8 mouse cellular contexts compared by ENCODE assay signal in the genomic region with DNA sequence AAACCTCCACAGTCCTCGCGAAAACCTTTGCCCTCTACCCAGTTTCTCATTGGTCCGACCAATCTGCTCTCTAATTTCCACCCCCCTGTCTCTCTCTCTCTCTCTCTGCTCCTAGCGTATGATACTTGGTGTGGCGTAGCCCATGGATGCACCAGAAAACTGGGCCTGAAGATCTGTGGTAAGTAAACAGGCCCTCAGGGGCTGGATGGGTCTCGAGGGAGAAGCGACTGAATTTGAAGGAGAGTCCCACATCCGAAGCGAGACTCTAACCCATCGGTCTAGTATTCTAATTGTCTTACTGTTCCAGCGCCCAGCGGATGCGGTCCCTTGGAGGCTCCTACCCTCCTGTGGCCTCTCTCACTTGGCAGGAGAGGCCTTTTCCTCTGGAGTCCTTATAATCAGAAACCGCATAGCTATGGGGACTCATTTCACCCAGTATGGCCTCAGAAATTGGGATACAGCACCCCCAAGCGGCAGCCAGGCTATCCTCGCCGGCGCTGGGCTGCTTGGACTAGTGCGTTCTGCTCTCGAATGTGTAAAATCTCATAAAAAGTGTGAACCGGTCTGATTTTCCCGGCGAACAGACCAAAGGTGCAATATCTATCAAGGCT. TPM values are rescaled to one million over a fixed set of nuclear protein-coding genes. Genes with fewer than 3 reads are reported as not detected.
DNase-seq lines count a peak whose midpoint lies in the region; ATAC-seq and TF ChIP-seq lines count a peak whose summit lies in the region.

No protein-coding gene starts in this region.

- peak overlapping the region; percentile 95 for H3K27ac ChIP-seq in forebrain, embryonic 13.5 days
- H3K27ac ChIP-seq in intestine, postnatal 0 days (ENCODE audit: low read depth, low read length) = no peak overlapping the region
- no peak overlapping the region for H3K27ac ChIP-seq in lung, embryonic 15.5 days

- H3K9me3 ChIP-seq in forebrain, embryonic 13.5 days (replicated peaks) = no peaks in the 10 kb centered on the region
- H3K9me3 ChIP-seq in intestine, postnatal 0 days (ENCODE audit: control insufficient read depth) = no peaks in the 10 kb centered on the region
- no peaks in the 10 kb centered on the region for H3K9me3 ChIP-seq in lung, embryonic 15.5 days

- TF ChIP-seq CTCF in intestine, postnatal 0 days (IDR thresholded peaks at IDR 0.05; ENCODE audit: low read depth) = peak; percentile 64

- H3K4me1 ChIP-seq in forebrain, embryonic 13.5 days = peaks cover 76% of the 10 kb centered on the region
- 0 out of 2 replicates have a peak, but pooled peaks cover 2% of the 10 kb centered on the region for H3K4me1 ChIP-seq in intestine, postnatal 0 days (replicated peaks; ENCODE audit: control insufficient read depth, insufficient read depth, low read length)
- peaks cover 67% of the 10 kb centered on the region for H3K4me1 ChIP-seq in lung, embryonic 15.5 days

- H3K4me3 ChIP-seq in forebrain, embryonic 13.5 days = peak overlapping the region; percentile 54
- H3K4me3 ChIP-seq in intestine, postnatal 0 days (ENCODE audit: low read depth, low read length) = peak overlapping the region; percentile 12; the same call in 1 of the 2 replicates
- peak overlapping the region; percentile 37 for H3K4me3 ChIP-seq in lung, embryonic 15.5 days

- H3K4me2 ChIP-seq in forebrain, embryonic 13.5 days = peak overlapping the region; percentile 72
- no peak overlapping the region; the same call in 1 of the 2 replicates for H3K4me2 ChIP-seq in intestine, postnatal 0 days (replicated peaks; ENCODE audit: low read depth)
- H3K4me2 ChIP-seq in lung, embryonic 15.5 days = peak overlapping the region; percentile 73

- H3K27me3 ChIP-seq in forebrain, embryonic 13.5 days = peaks cover 99% of the 10 kb centered on the region
- peaks cover 84% of the 10 kb centered on the region for H3K27me3 ChIP-seq in intestine, postnatal 0 days (replicated peaks; ENCODE audit: control insufficient read depth, insufficient read depth, low read length)
- peaks cover 84% of the 10 kb centered on the region for H3K27me3 ChIP-seq in lung, embryonic 15.5 days

- 2% methylated on average over 23 of the region's 23 CpGs for WGBS in forebrain, embryonic 13.5 days
- 4% methylated on average over 23 of the region's 23 CpGs for WGBS in intestine, postnatal 0 days
- 10% methylated on average over 23 of the region's 23 CpGs for WGBS in lung, embryonic 15.5 days

- H3K9ac ChIP-seq in forebrain, embryonic 13.5 days = peak overlapping the region; percentile 81
- H3K9ac ChIP-seq in intestine, postnatal 0 days (ENCODE audit: low read depth, low read length) = no peak overlapping the region
- no peak overlapping the region for H3K9ac ChIP-seq in lung, embryonic 15.5 days

- no peaks in the 10 kb centered on the region for H3K36me3 ChIP-seq in forebrain, embryonic 13.5 days (ENCODE audit: poor library complexity, severe bottlenecking)
- no peaks in the 10 kb centered on the region for H3K36me3 ChIP-seq in intestine, postnatal 0 days (ENCODE audit: control insufficient read depth, insufficient read depth)
- H3K36me3 ChIP-seq in lung, embryonic 15.5 days = no peaks in the 10 kb centered on the region

- peak; percentile 27 for DNase-seq in cerebellum, adult 9-11 months
- peak; percentile 70 for DNase-seq in adrenal gland, adult 2 months
- peak; percentile 70 for DNase-seq in retina, postnatal 1 day

- no peak for ATAC-seq in cerebellum, adult (ENCODE audit: insufficient number of reproducible peaks, low FRiP score, low TSS enrichment)
- peak; percentile 48; the same call in 1 of the 2 replicates for ATAC-seq in forebrain, embryonic 13.5 days
- no peak for ATAC-seq in intestine, postnatal 0 days
- ATAC-seq in lung, embryonic 15.5 days (ENCODE audit: borderline replicate concordance, extremely low read depth, low FRiP score, low TSS enrichment) = peak; percentile 20; the same call in 1 of the 2 replicates
- ATAC-seq in inflammation-experienced regulatory T-cells, adult 6 months = no peak

RNA-seq across cellular contexts. Expression of a gene that starts 14.3 kb away (rescaled TPM):
- 1 to 10 TPM; 4.2 to 9.5 TPM for total RNA-seq in adrenal gland, adult 2 months (2021)
- 4.2 and 8.0 TPM in 2 replicates for polyA plus RNA-seq in adrenal gland, adult 2 months (2012; rRNA removed)
- 35.5 and 45.4 TPM in 2 replicates for polyA plus RNA-seq in forebrain, embryonic 13.5 days (2015; fragmentation: Nextera tagmentation; extraction: Ambion mirVana)
- 0.12 TPM in 1 of 2 replicates, not detected in the other for polyA plus RNA-seq in intestine, postnatal 0 days (2015; fragmentation: Nextera tagmentation; extraction: Ambion mirVana)
- polyA plus RNA-seq in lung, embryonic 15.5 days (2015; fragmentation: Nextera tagmentation; extraction: Ambion mirVana) = 0.09 and 0.38 TPM in 2 replicates
- polyA plus RNA-seq in inflammation-experienced regulatory T-cells, adult 6 months (2017; shearing (Covaris generic)) = under 1 TPM in 2 of 3 experiments, not detected in 1; 0.25 to 0.35 TPM

RNA-seq across cellular contexts. Expression of a gene that starts 58.6 kb away (rescaled TPM):
- total RNA-seq in adrenal gland, adult 2 months (2021) = under 1 TPM in 1 of 2 experiments, not detected in 1; 0.17 TPM
- polyA plus RNA-seq in adrenal gland, adult 2 months (2012; rRNA removed) = 0.10 and 0.15 TPM in 2 replicates
- polyA plus RNA-seq in forebrain, embryonic 13.5 days (2015; fragmentation: Nextera tagmentation; extraction: Ambion mirVana) = 2.2 and 2.8 TPM in 2 replicates
- polyA plus RNA-seq in intestine, postnatal 0 days (2015; fragmentation: Nextera tagmentation; extraction: Ambion mirVana) = 0.94 and 1.3 TPM in 2 replicates
- polyA plus RNA-seq in lung, embryonic 15.5 days (2015; fragmentation: Nextera tagmentation; extraction: Ambion mirVana) = 6.9 and 7.6 TPM in 2 replicates
- not detected for polyA plus RNA-seq in inflammation-experienced regulatory T-cells, adult 6 months (2017; shearing (Covaris generic))

Comparison
In these comparisons a context has a peak if more than half of its experiments do, and no peak if none do; other contexts are left out.
1. ATAC-seq: peak in forebrain, embryonic 13.5 days (single experiment) and lung, embryonic 15.5 days (single experiment); none in cerebellum, adult (single experiment), intestine, postnatal 0 days (single experiment) and inflammation-experienced regulatory T-cells, adult 6 months (single experiment).
2. Peak in every context shown above with its lines, with median percentiles within 50 percentile points of each other: DNase-seq and H3K4me3 ChIP-seq.